Mouse (Mus musculus) embryonic stem cell, embryonic (primary cell): ENCODE measurements around the gene Gm20683.

Experiments
- CTCF ChIA-PET, 4 experiments: fragments of 300-600 bp in 2 of 4; fragments of 350-600 bp in 2 of 4; sonication (Branson Sonifier 250); formaldehyde crosslinking; loops; one replicate each; lab custom pipeline; 2022; ENCODE audit warnings: inconsistent platforms in 2 of 4; lab: Charles Lee
- POLR2A ChIA-PET, 4 experiments: fragments of 300-600 bp in 2 of 4; fragments of 350-600 bp in 2 of 4; sonication (Branson Sonifier 250); formaldehyde crosslinking; loops; one replicate each; lab custom pipeline; 2022; ENCODE audit warnings: antibody characterized with exemption in 4 of 4, inconsistent platforms in 1 of 4; lab: Charles Lee

Gene Gm20683

GRCm38 (mm10) chr17:25867509-25867835 lies 25.9 kb upstream of the Gm20683 start:
- CTCF ChIA-PET, result interaction anchor here in 2 of 4 experiments (0.7 to 2.2 kb wide), 4 partner anchors 11 to 28 kb away, joined by 4 to 21 read pairs (median 8); partner anchors contain the start of gene Rhot2 (in 1 of the 2)

GRCm38 (mm10) chr17:25866172-25866571 lies 24.6 kb upstream of the Gm20683 start:
- CTCF ChIA-PET, result no interaction called here
- POLR2A ChIA-PET, result interaction anchor here in 2 of 4 experiments (0.7 to 4.5 kb wide), 6 partner anchors 9 to 33 kb away, joined by 3 to 45 read pairs (median 6); partner anchors contain the start of genes Wfikkn1 (in 2 of the 2), Mettl26 (in 1 of the 2), Rhot2 (in 1 of the 2) and Stub1 (in 1 of the 2)

More at GRCm38 (mm10) chr17:25867509-25867835, 25.9 kb upstream of the Gm20683 start:
- POLR2A ChIA-PET, result interaction anchor here (0.6 to 4.5 kb wide), 28 partner anchors 9 to 297 kb away, joined by 3 to 45 read pairs (median 6); partner anchors contain the start of genes Stub1 (in 3 of the 4), Rhbdl1 (in 2 of the 4), Rhot2 (in 2 of the 4) and Wdr24 (in 2 of the 4)

- POLR2A ChIA-PET, result interaction anchor here in 2 of 4 experiments (1.0 to 1.6 kb wide), 2 partner anchors 9 kb away, joined by 3 to 9 read pairs; partner anchors contain the start of gene Mettl26 (in 1 of the 2)
Measured at GRCm38 (mm10) chr17:25865288-25865687, 23.7 kb upstream of the Gm20683 start.

GRCm38 (mm10) chr17:25864311-25864710 lies 22.7 kb upstream of the Gm20683 start:
- ChIA-PET POLR2A (interaction anchor here in 3 of 4 experiments (0.5 to 1.6 kb wide), 7 partner anchors 10 to 90 kb away, joined by 3 to 9 read pairs (median 4); partner anchors contain the start of genes Mettl26 (in 1 of the 3), Rhbdl1 (in 1 of the 3) and Rhot2 (in 1 of the 3)), CTCF (interaction anchor here in 2 of 4 experiments (0.6 kb wide), 2 partner anchors 15 to 551 kb away, joined by 3 to 5 read pairs; no protein-coding TSS in a partner anchor)

More at GRCm38 (mm10) chr17:25865288-25865687, 23.7 kb upstream of the Gm20683 start:
- CTCF ChIA-PET, result no interaction called here

DNA sequence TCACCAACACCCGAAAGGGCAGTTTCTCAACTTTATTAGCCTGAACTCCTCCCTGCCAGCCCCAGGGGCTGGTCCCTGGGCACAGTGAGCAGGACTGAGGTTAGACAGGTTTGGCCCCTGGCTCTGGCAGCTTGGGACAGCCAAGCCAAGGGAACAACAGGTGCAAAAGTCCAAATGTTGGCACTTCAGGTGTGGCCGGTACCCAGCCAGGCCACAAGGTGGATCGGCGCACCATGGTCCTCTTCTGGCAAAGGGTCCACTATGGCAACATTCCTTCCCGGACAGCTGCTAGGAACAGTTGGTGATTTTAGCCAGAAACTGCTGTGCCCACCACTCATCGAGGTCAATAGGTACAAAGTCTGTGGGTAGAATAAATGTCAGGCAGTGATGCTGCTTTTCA lies 22.1 kb upstream of the Gm20683 start:
- ChIA-PET POLR2A (interaction anchor here in 2 of 4 experiments (0.6 to 4.2 kb wide), 7 partner anchors 11 to 91 kb away, joined by 3 to 18 read pairs (median 5); partner anchors contain the start of genes Mettl26 (in 2 of the 2), Rhbdl1 (in 1 of the 2), Rhot2 (in 1 of the 2) and Stub1 (in 1 of the 2)), CTCF (no interaction called here)

GRCm38 (mm10) chr17:25861704-25862612 lies 20.4 kb upstream of the Gm20683 start:
- ChIA-PET POLR2A (interaction anchor here (0.5 to 4.2 kb wide), 26 partner anchors 10 to 457 kb away, joined by 3 to 18 read pairs (median 4); partner anchors contain the start of genes Stub1 (in 3 of the 4), Capn15 (in 2 of the 4), Mettl26 (in 2 of the 4) and Rhbdl1 (in 2 of the 4)), CTCF (interaction anchor here (0.6 to 1.0 kb wide), 7 partner anchors 13 to 315 kb away, joined by 3 read pairs; partner anchors contain the start of gene Mettl26 (in 1 of the 4))

- CTCF ChIA-PET, result interaction anchor here (0.6 to 1.1 kb wide), 7 partner anchors 14 to 316 kb away, joined by 3 to 4 read pairs (median 3); partner anchors contain the start of genes Chtf18 (in 1 of the 4), Mettl26 (in 1 of the 4) and Rpusd1 (in 1 of the 4)
Measured at GRCm38 (mm10) chr17:25860832-25861703, 19.5 kb upstream of the Gm20683 start, which contains the start of gene Wdr90. Gene Wdr90 (minus strand): TSS chr17:25861501.

DNA sequence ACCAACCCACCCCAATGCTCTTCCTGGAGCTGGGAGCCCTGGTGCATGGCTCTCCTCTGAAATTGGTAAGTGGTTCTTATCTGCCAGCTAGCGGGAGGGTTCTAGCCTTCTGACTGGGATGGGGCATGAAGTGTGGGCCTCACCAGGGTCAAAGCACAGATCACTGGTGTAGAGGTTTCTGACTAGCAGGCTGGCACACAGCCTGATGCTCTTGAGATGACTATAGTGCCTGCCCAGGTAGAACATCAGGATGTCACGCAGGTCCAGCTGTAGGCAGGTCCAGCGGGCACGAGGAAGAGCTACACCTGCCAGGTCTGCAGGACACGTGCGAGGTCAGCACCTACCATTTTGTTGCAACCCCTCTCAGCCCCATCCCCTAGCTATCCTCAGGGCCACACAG lies 18.7 kb upstream of the Gm20683 start:
- CTCF ChIA-PET, result interaction anchor here in 1 of 4 experiments (1.1 kb wide), 1 partner anchor 59 kb away, joined by 4 read pairs; no protein-coding TSS in a partner anchor
- POLR2A ChIA-PET, result interaction anchor here in 3 of 4 experiments (1.0 to 4.2 kb wide), 13 partner anchors 8 to 107 kb away, joined by 3 to 18 read pairs (median 5); partner anchors contain the start of genes Jmjd8 (in 2 of the 3), Rhot2 (in 2 of the 3), Mcrip2 (in 1 of the 3) and Mettl26 (in 1 of the 3)

More at GRCm38 (mm10) chr17:25860832-25861703, 19.5 kb upstream of the Gm20683 start, which contains the start of gene Wdr90:
- POLR2A ChIA-PET, result interaction anchor here (0.5 to 4.2 kb wide), 30 partner anchors 8 to 456 kb away, joined by 3 to 18 read pairs (median 4); partner anchors contain the start of genes Stub1 (in 3 of the 4), Capn15 (in 2 of the 4), Jmjd8 (in 2 of the 4) and Mettl26 (in 2 of the 4)

- ChIA-PET POLR2A (interaction anchor here in 3 of 4 experiments (0.5 to 8.7 kb wide), 38 partner anchors 8 to 1173 kb away, joined by 3 to 114 read pairs (median 4); partner anchors contain the start of genes Mcrip2 (in 3 of the 3), Stub1 (in 3 of the 3), Jmjd8 (in 2 of the 3) and Wdr90 (in 2 of the 3)), CTCF (interaction anchor here in 3 of 4 experiments (0.6 to 1.5 kb wide), 13 partner anchors 10 to 874 kb away, joined by 3 to 9 read pairs (median 4); partner anchors contain the start of genes Stub1 (in 3 of the 3), Jmjd8 (in 1 of the 3) and Mcrip2 (in 1 of the 3))
Measured at GRCm38 (mm10) chr17:25844396-25844901, 2.9 kb upstream of the Gm20683 start, which contains the start of gene Rhot2. Gene Rhot2 (minus strand): TSS chr17:25844851.

GRCm38 (mm10) chr17:25843636-25844395 lies 2.3 kb upstream of the Gm20683 start:
- ChIA-PET POLR2A (interaction anchor here in 3 of 4 experiments (0.5 to 8.7 kb wide), 35 partner anchors 7 to 1174 kb away, joined by 3 to 114 read pairs (median 4); partner anchors contain the start of genes Mcrip2 (in 3 of the 3), Stub1 (in 3 of the 3), Jmjd8 (in 2 of the 3) and Wdr90 (in 2 of the 3)), CTCF (interaction anchor here in 3 of 4 experiments (0.7 to 1.5 kb wide), 10 partner anchors 11 to 165 kb away, joined by 3 to 6 read pairs (median 4); partner anchors contain the start of genes Stub1 (in 3 of the 3), Jmjd8 (in 1 of the 3) and Mcrip2 (in 1 of the 3))

DNA sequence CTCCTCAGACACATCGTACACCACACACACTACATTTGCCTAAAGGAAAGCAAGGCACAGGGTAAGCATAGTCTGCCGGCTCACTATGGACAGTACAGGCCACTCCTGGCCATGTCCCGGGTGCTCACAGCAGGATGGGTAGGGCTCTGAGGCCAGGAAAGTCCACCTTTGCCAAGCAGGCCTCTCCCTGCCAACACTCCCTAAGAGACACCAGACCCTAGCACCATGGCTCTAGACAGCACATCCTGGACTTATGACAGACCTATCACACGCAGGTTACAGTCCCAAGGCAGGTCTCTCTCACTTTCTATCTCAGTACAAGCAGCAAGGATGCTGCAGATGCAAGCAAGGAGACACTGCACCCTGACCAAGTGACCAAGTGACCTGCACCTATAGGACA lies 1.6 kb upstream of the Gm20683 start:
- ChIA-PET POLR2A (interaction anchor here in 3 of 4 experiments (1.0 to 8.7 kb wide), 3 partner anchors 10 to 23 kb away, joined by 3 to 114 read pairs (median 14); partner anchors contain the start of genes Stub1 (in 2 of the 3) and Jmjd8 (in 1 of the 3)), CTCF (interaction anchor here in 1 of 4 experiments (1.3 kb wide), 1 partner anchor 11 kb away, joined by 3 read pairs; the partner anchor contains the start of gene Stub1)

DNA sequence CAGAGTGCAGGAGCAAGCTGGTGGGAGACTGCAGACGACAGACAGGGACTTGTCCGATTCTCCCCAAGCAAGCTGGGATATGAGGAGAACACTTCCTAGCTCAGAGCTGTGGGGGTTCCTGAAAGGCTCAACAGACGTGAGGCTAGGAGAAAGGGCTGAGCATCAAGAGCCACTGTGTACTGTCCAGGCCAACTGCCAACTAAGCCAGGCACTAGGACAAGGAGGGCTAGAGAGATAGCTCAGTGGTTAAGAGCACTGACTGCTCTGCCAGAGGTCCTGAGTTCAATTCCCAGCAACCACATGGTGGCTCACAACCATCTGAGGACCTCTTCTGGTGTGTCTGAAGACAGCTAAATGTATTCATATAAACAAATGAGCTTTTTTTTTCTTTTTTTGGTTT lies 946 bp upstream of the Gm20683 start:
- CTCF ChIA-PET, result interaction anchor here in 2 of 4 experiments (0.7 to 1.3 kb wide), 2 partner anchors 10 to 25 kb away, joined by 3 to 6 read pairs; partner anchors contain the start of gene Stub1 (in 1 of the 2)
- POLR2A ChIA-PET, result interaction anchor here (0.6 to 8.7 kb wide), 7 partner anchors 9 to 352 kb away, joined by 3 to 114 read pairs (median 3); partner anchors contain the start of genes Stub1 (in 3 of the 4) and Jmjd8 (in 2 of the 4)

DNA sequence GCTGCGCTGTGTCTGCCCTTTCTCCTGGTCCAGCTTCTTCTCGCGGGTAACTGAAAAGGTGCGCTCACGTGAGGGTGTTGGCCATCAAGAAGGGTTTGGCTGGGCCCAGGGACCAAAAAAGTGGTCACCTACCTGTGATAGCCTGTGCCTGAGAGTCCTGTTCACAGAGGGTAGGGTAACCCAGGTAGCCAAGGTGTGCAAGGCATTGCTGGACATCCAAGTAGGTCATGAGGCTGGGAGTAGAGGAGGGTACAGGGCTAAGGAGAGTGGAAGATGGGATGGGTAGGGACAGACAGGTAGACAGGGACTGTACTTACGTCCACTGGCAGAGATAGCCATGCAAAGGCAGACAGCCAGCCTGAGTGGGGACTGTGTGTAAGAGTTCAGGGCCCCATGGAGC lies 1.0 kb downstream of the Gm20683 start:
- CTCF ChIA-PET, result no interaction called here
- POLR2A ChIA-PET, result interaction anchor here in 2 of 4 experiments (0.9 to 8.7 kb wide), 6 partner anchors 9 to 31 kb away, joined by 3 to 114 read pairs (median 5); partner anchors contain the start of genes Mcrip2 (in 2 of the 2), Stub1 (in 2 of the 2) and Jmjd8 (in 1 of the 2)

- ChIA-PET POLR2A (interaction anchor here in 2 of 4 experiments (0.8 to 2.0 kb wide), 8 partner anchors 8 to 116 kb away, joined by 3 to 5 read pairs (median 4); partner anchors contain the start of gene Mcrip2 (in 2 of the 2)), CTCF (interaction anchor here in 2 of 4 experiments (0.6 to 0.7 kb wide), 2 partner anchors 116 to 233 kb away, joined by 3 read pairs; no protein-coding TSS in a partner anchor)
Measured at GRCm38 (mm10) chr17:25839455-25840235, 1.9 kb downstream of the Gm20683 start.
